Mouse (Mus musculus) CH12.LX (cell line): ENCODE data around the gene Pik3cb. TPM values are rescaled to one million over a fixed set of nuclear protein-coding genes. Genes with fewer than 3 reads are reported as not detected.

Source experiments
- DNase-seq: peaks from one replicate; pipeline ENCODE4 v3.0.0-alpha.2; 2013; ENCODE audit errors: extremely low read depth
- H3K27ac ChIP-seq: 2 replicates; pipeline ENCODE4 v1.5.1; 2012; ENCODE audit warnings: low read depth, mild to moderate bottlenecking, control low read depth, moderate library complexity; ENCODE audit not compliant: insufficient read depth
- H3K27me3 ChIP-seq: replicated peaks from 2 replicates; pipeline ENCODE3; 2012; ENCODE audit warnings: inconsistent platforms
- H3K36me3 ChIP-seq, 2 experiments: replicated peaks in 1 of 2; 2 replicates each; pipeline versions ENCODE3 to v1.6.1; 2012; ENCODE audit warnings: inconsistent platforms in 1 of 2, low read length in 1 of 2, mild to moderate bottlenecking in 1 of 2, mixed read lengths in 1 of 2, moderate library complexity in 1 of 2; ENCODE audit not compliant: control insufficient read depth in 1 of 2, insufficient read depth in 1 of 2
- H3K4me1 ChIP-seq, 2 experiments: 2 replicates each; pipeline ENCODE4 v1.6.1; 2012; ENCODE audit warnings: inconsistent platforms in 1 of 2, moderate library complexity in 1 of 2; ENCODE audit not compliant: insufficient read depth in 2 of 2, control insufficient read depth in 1 of 2
- H3K4me2 ChIP-seq: 2 replicates; pipeline ENCODE4 v1.6.1; 2012; ENCODE audit warnings: low read depth, mild to moderate bottlenecking, control low read depth; ENCODE audit not compliant: poor library complexity, insufficient read depth, severe bottlenecking
- H3K4me3 ChIP-seq, 3 experiments: fragments of 150-350 bp in 1 of 3; sonication (generic) in 1 of 3; replicated peaks in 1 of 3; 2 replicates each; pipeline versions ENCODE3 to v1.5.1; 2011 to 2012; ENCODE audit warnings: low read depth in 2 of 3, low read length in 2 of 3, mild to moderate bottlenecking in 2 of 3, moderate library complexity in 2 of 3, control low read depth in 1 of 3, improper control_type of control experiment in 1 of 3, inconsistent platforms in 1 of 3, mixed read lengths in 1 of 3; ENCODE audit not compliant: poor library complexity in 1 of 3
- H3K79me2 ChIP-seq: replicated peaks from 2 replicates; pipeline ENCODE4 v1.6.1; 2012; ENCODE audit warnings: mild to moderate bottlenecking, moderate library complexity; ENCODE audit not compliant: control insufficient read depth, poor library complexity, insufficient read depth, severe bottlenecking; ENCODE audit errors: extremely low read depth
- H3K9ac ChIP-seq: 2 replicates; pipeline ENCODE4 v1.6.1; 2012; ENCODE audit warnings: low read depth, mild to moderate bottlenecking, control low read depth, moderate library complexity; ENCODE audit not compliant: insufficient read depth
- H3K9me3 ChIP-seq: replicated peaks from 2 replicates; pipeline ENCODE3; 2012; ENCODE audit warnings: low read length, inconsistent platforms, mixed read lengths
- BHLHE40 ChIP-seq: IDR thresholded peaks from 2 replicates; pipeline ENCODE4 v1.6.1; 2011; ENCODE audit warnings: mild to moderate bottlenecking, low read depth, low read length, improper control_type of control experiment
- CHD2 ChIP-seq: IDR thresholded peaks from 2 replicates; pipeline ENCODE4 v1.6.1; 2011; ENCODE audit warnings: low read length, improper control_type of control experiment
- CTCF ChIP-seq, 2 experiments: IDR thresholded peaks in 1 of 2; conservative IDR thresholded peaks in 1 of 2; 2 replicates each; pipeline ENCODE4 v1.5.1; 2011 to 2012; ENCODE audit warnings: low read depth in 2 of 2, low read length in 2 of 2, improper control_type of control experiment in 1 of 2, inconsistent platforms in 1 of 2, mild to moderate bottlenecking in 1 of 2, moderate library complexity in 1 of 2
- E2F4 ChIP-seq: IDR thresholded peaks from 2 replicates; pipeline ENCODE4 v1.6.1; 2011; ENCODE audit warnings: low read depth, low read length, improper control_type of control experiment; ENCODE audit not compliant: insufficient replicate concordance
- ELF1 ChIP-seq: IDR thresholded peaks from 2 replicates; pipeline ENCODE4 v1.6.1; 2014; ENCODE audit warnings: low read depth, mild to moderate bottlenecking, inconsistent platforms, low read length, improper control_type of control experiment
- IRF4 ChIP-seq: IDR thresholded peaks from 2 replicates; pipeline ENCODE4 v1.6.1; 2014; ENCODE audit warnings: low read depth, mild to moderate bottlenecking, inconsistent platforms, low read length, improper control_type of control experiment
- JUN ChIP-seq: IDR thresholded peaks from 2 replicates; pipeline ENCODE4 v1.6.1; 2011; ENCODE audit warnings: low read depth, mild to moderate bottlenecking, low read length, improper control_type of control experiment, moderate library complexity; ENCODE audit not compliant: insufficient read depth
- KAT2A ChIP-seq: IDR thresholded peaks from 2 replicates; pipeline ENCODE4 v1.6.1; 2012; ENCODE audit warnings: low read length, improper control_type of control experiment, inconsistent platforms; ENCODE audit not compliant: insufficient replicate concordance
- MAFK ChIP-seq: IDR thresholded peaks from 2 replicates; pipeline ENCODE4 v1.6.1; 2011; ENCODE audit warnings: low read length, improper control_type of control experiment; ENCODE audit not compliant: insufficient replicate concordance
- MAX ChIP-seq: IDR thresholded peaks from 2 replicates; pipeline ENCODE4 v1.6.1; 2011; ENCODE audit warnings: low read length, improper control_type of control experiment
- MAZ ChIP-seq: IDR thresholded peaks from 2 replicates; pipeline ENCODE4 v1.6.1; 2012; ENCODE audit warnings: low read depth, mild to moderate bottlenecking, inconsistent platforms, low read length, improper control_type of control experiment, moderate library complexity
- MEF2A ChIP-seq: IDR thresholded peaks from 2 replicates; pipeline ENCODE4 v1.6.1; 2014; ENCODE audit warnings: low read depth, mild to moderate bottlenecking, inconsistent platforms, low read length, improper control_type of control experiment, borderline replicate concordance
- MYC ChIP-seq: IDR thresholded peaks from 2 replicates; pipeline ENCODE4 v1.6.1; 2011; ENCODE audit warnings: low read depth, mild to moderate bottlenecking, improper control_type of control experiment, low read length
- NELFE ChIP-seq: IDR thresholded peaks from 2 replicates; pipeline ENCODE4 v1.6.1; 2011; ENCODE audit warnings: low read depth, low read length, improper control_type of control experiment
- POLR2AphosphoS2 ChIP-seq: IDR thresholded peaks from 2 replicates; pipeline ENCODE4 v1.6.1; 2011; ENCODE audit warnings: low read depth, low read length, improper control_type of control experiment
- RAD21 ChIP-seq: IDR thresholded peaks from 2 replicates; pipeline ENCODE4 v1.6.1; 2011; ENCODE audit warnings: low read depth, mild to moderate bottlenecking, low read length, improper control_type of control experiment, moderate library complexity
- SIN3A ChIP-seq: IDR thresholded peaks from 2 replicates; pipeline ENCODE4 v1.6.1; 2012; ENCODE audit warnings: low read length, improper control_type of control experiment, inconsistent platforms
- SMC3 ChIP-seq: IDR thresholded peaks from 2 replicates; pipeline ENCODE4 v1.6.1; 2011; ENCODE audit warnings: low read depth, low read length, improper control_type of control experiment
- UBTF ChIP-seq: IDR thresholded peaks from 2 replicates; pipeline ENCODE4 v1.6.1; 2012; ENCODE audit warnings: low read depth, mild to moderate bottlenecking, inconsistent platforms, low read length, improper control_type of control experiment, moderate library complexity
- USF2 ChIP-seq: conservative IDR thresholded peaks from 2 replicates; pipeline ENCODE4 v1.6.1; 2011; ENCODE audit warnings: low read depth, low read length, improper control_type of control experiment
- ZC3H11A ChIP-seq: IDR thresholded peaks from 2 replicates; pipeline ENCODE4 v1.6.1; 2012; ENCODE audit warnings: low read depth, mild to moderate bottlenecking, inconsistent platforms, low read length, improper control_type of control experiment
- ZKSCAN1 ChIP-seq: IDR thresholded peaks from 2 replicates; pipeline ENCODE4 v1.6.1; 2012; ENCODE audit warnings: low read depth, inconsistent platforms, low read length, improper control_type of control experiment, borderline replicate concordance
- ZMIZ1 ChIP-seq: IDR thresholded peaks from 2 replicates; pipeline ENCODE4 v1.6.1; 2012; ENCODE audit warnings: low read depth, mild to moderate bottlenecking, inconsistent platforms, low read length, improper control_type of control experiment
- ZNF384 ChIP-seq: IDR thresholded peaks from 2 replicates; pipeline ENCODE4 v1.6.1; 2012; ENCODE audit warnings: low read depth, low read length, improper control_type of control experiment, inconsistent platforms
- dilution Hi-C: fragments of 300-500 bp; cut with MboI; formaldehyde crosslinking; loops from 2 replicates; pipeline ENCODE4 v1.14.3; 2020; ENCODE audit warnings: low sequenced_read_pairs; ENCODE audit not compliant: extremely low pct_unique_long_range_greater_than_20kb, extremely low pct_ligation_motif_present
- in situ Hi-C: fragments of 300-500 bp; cut with MboI; formaldehyde crosslinking; loops from 3 replicates; pipeline ENCODE4 v1.14.3; 2019; ENCODE audit warnings: low sequenced_read_pairs, low pct_ligation_motif_present, low pct_unique_long_range_greater_than_20kb, mixed read lengths
- polyA plus RNA-seq: library from polyadenylated mRNA; unstranded; fragments of >175 nt; gene quantifications from 2 replicates; pipeline ENCODE4 v1.2.1, GENCODE M21; 2012; ENCODE audit warnings: low read depth; ENCODE audit not compliant: insufficient read length
- total RNA-seq, 2 experiments: library from RNA; depleted of rRNA; stranded (reverse); fragments of 300-350 nt in 1 of 2; fragments of >200 nt in 1 of 2; gene quantifications; 2 replicates each; pipeline ENCODE4 v1.2.3; 2012 to 2014

Gene Pik3cb
- total and polyA plus RNA-seq, 3 experiments: 1.0 to 3.2 (median 1.0) TPM

- peaks cover 0 to 9% of the 10 kb centered on the region in 2 experiments; a peak in 1 of 4 replicates for H3K4me1 ChIP-seq
- no peak overlapping the region for H3K27ac ChIP-seq
- TF ChIP-seq ELF1 (no peak), JUN (no peak), MEF2A (no peak), E2F4 (no peak), SIN3A (no peak), RAD21 (no peak), KAT2A (no peak), SMC3 (no peak), USF2 (no peak), BHLHE40 (no peak), MAX (no peak), CHD2 (no peak), ZMIZ1 (no peak), ZNF384 (no peak), POLR2AphosphoS2 (no peak), MYC (no peak), ZKSCAN1 (no peak), MAFK (no peak), IRF4 (no peak)
- H3K27me3 ChIP-seq: no peaks in the 10 kb centered on the region
- dilution Hi-C loops: no loop called here
- H3K79me2 ChIP-seq: no peaks in the 10 kb centered on the region
- no peak overlapping the region for H3K9ac ChIP-seq
- H3K36me3 ChIP-seq: peaks cover 0 to 10% of the 10 kb centered on the region in 2 experiments
- DNase-seq: no peak
- H3K4me3 ChIP-seq: no peak overlapping the region
- H3K4me2 ChIP-seq: no peak overlapping the region
- H3K9me3 ChIP-seq: peaks cover under 1% of the 10 kb centered on the region
- in situ Hi-C loops: no loop called here
Observed at GRCm38 (mm10) chr9:99109585-99109984, 30.8 kb downstream of the Pik3cb start.

- no peak for DNase-seq
- peaks cover 3% of the 10 kb centered on the region for H3K9me3 ChIP-seq
- no peak overlapping the region for H3K27ac ChIP-seq
- no peak overlapping the region for H3K9ac ChIP-seq
- TF ChIP-seq MAZ: no peak
- no peak for TF ChIP-seq KAT2A
- TF ChIP-seq UBTF: no peak
- no peak for TF ChIP-seq NELFE
- TF ChIP-seq ZC3H11A: no peak
- TF ChIP-seq USF2: no peak
- TF ChIP-seq CTCF (conservative IDR thresholded peaks at IDR 0.05 in 1 of 2, IDR thresholded peaks at IDR 0.05 in 1 of 2; ENCODE audit: low read depth in 2 of 2, low read length in 2 of 2): peak in 1 of 2 experiments; percentile 25; a peak in 2 of 4 replicates
- TF ChIP-seq MAFK: no peak
- in situ Hi-C loops (no loop called here), dilution Hi-C loops (no loop called here)
- H3K27me3 ChIP-seq: no peaks in the 10 kb centered on the region
- H3K36me3 ChIP-seq: peaks cover 0 to 14% of the 10 kb centered on the region in 2 experiments
- peaks cover 0 to 4% of the 10 kb centered on the region in 2 experiments; a peak in 1 of 4 replicates for H3K4me1 ChIP-seq
- no peak overlapping the region for H3K4me3 ChIP-seq
- H3K4me2 ChIP-seq: no peak overlapping the region
- H3K79me2 ChIP-seq: no peaks in the 10 kb centered on the region
Observed at GRCm38 (mm10) chr9:99104449-99104848, 36.0 kb downstream of the Pik3cb start.
